Mouse (Mus musculus): Measurements from ENCODE around the gene Lap3.

DNA sequence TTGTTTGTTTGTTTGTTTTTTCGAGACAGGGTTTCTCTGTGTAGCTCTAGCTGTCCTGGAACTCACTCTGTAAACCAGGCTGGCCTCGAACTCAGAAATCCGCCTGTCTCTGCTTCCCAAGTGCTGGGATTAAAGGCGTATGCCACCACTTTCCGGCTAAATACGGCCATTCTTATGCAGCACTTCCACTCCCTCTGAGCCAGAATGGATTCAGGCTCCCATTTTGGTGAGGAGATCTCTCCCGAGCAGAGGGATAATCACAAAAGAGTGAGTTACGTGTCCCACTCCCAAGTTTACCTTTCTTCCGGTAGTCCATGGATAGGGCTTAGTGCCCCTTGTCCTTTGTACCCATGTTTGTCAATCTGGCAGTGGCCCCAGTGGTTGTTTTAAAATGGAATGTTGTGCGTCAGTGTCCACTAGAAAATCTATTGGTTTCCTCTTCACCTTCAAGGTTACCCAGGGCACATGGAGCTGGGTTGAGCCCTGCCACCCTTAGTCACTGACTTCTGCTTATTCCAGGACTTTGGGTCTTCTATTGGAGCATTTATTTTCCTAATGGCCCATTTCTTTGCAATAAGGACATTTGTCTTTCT is 22.1 kb downstream of the Lap3 start:
- TF ChIP-seq GATA1 (IDR thresholded peaks at IDR 0.05; ENCODE audit: borderline replicate concordance, low read length) (no peak), FLI1 (IDR thresholded peaks at IDR 0.05; ENCODE audit: low read length) (no peak)

Data from megakaryocyte, embryonic 14.5 days (primary cell).